Mouse (Mus musculus) colon, adult 2 months (tissue): ENCODE measurements around the gene Rfx8. TPM values are rescaled to one million over a fixed set of nuclear protein-coding genes. Genes with fewer than 3 reads are reported as not detected.

Experiments
- polyA plus RNA-seq: library from polyadenylated mRNA; depleted of rRNA; stranded (reverse); fragments of >200 nt; gene quantifications from 2 replicates; pipeline ENCODE4 v1.2.3, GENCODE M21; 2012; rRNA removed

Rfx8 gene
- polyA plus RNA-seq = 0.10 TPM in 1 of 2 replicates, not detected in the other

GRCm38 (mm10) chr1:39720632-39721350, at the start of gene Rfx8:
Gene Rfx8 (minus strand): TSS chr1:39720997.

GRCm38 (mm10) chr1:39651241-39651548, 69.6 kb downstream of the Rfx8 start, which contains the start of gene Creg2:
Gene Creg2 (minus strand): TSS chr1:39651474.

Other genes with a start within 250 kb of the Rfx8 start
- 13.5 and 15.7 TPM in 2 replicates for gene Tbc1d8, start 242.2 kb downstream of the Rfx8 start, polyA plus RNA-seq
- gene Cnot11, start 186.0 kb downstream of the Rfx8 start, polyA plus RNA-seq = 18.4 and 22.4 TPM in 2 replicates
- gene Rnf149, start 143.6 kb downstream of the Rfx8 start, polyA plus RNA-seq = 51.8 and 57.8 TPM in 2 replicates
- 0.21 and 0.22 TPM in 2 replicates for gene Creg2, start 69.5 kb downstream of the Rfx8 start, polyA plus RNA-seq
- gene Gm3646, start 84.3 kb upstream of the Rfx8 start, polyA plus RNA-seq = not detected in 2 replicates
- 22.0 and 22.8 TPM in 2 replicates for gene Map4k4, start 179.9 kb upstream of the Rfx8 start, polyA plus RNA-seq